8 mouse cellular contexts compared by ENCODE assay signal in genomic region chr7:27448421-27449206, GRCm38 (mm10). TPM values are rescaled to one million over a fixed set of nuclear protein-coding genes. Genes with fewer than 3 reads are reported as not detected.
DNase-seq lines count a peak whose midpoint lies in the region; ATAC-seq and TF ChIP-seq lines count a peak whose summit lies in the region.

No protein-coding gene starts in this region.

- TF ChIP-seq CTCF in heart, adult 2 months (IDR thresholded peaks at IDR 0.05), result no peak
- no peak for TF ChIP-seq CTCF in liver, adult 2 months (IDR thresholded peaks at IDR 0.05; ENCODE audit: low read depth, low read length)

- no peaks in the 10 kb centered on the region for H3K9me3 ChIP-seq in ES-E14 (ENCODE audit: control insufficient read depth, insufficient read depth, low read depth, low read length)
- no peaks in the 10 kb centered on the region for H3K9me3 ChIP-seq in embryonic facial prominence, embryonic 12.5 days
- no peaks in the 10 kb centered on the region for H3K9me3 ChIP-seq in neural tube, embryonic 15.5 days (replicated peaks)

- TF ChIP-seq POLR2A in heart, adult 2 months (IDR thresholded peaks at IDR 0.05; ENCODE audit: insufficient read depth, low read depth, low read length), result no peak
- TF ChIP-seq POLR2A in liver, adult 2 months (IDR thresholded peaks at IDR 0.05; ENCODE audit: extremely low read depth, insufficient read depth, low read length), result no peak

- peak in 1 of 2 experiments; percentile 9 for DNase-seq in heart, adult 2 months
- DNase-seq in heart, postnatal 25 days (ENCODE audit: low spot score), result no peak
- DNase-seq in ES-E14 (ENCODE audit: low read depth, low spot score), result no peak
- peak; percentile 18 to 37 for DNase-seq in heart, postnatal 14 days
- DNase-seq in liver, adult 2 months (ENCODE audit: extremely low read depth, low read depth, low spot score), result peak; percentile 43

- no peaks in the 10 kb centered on the region for H3K79me2 ChIP-seq in heart, adult 2 months (replicated peaks; ENCODE audit: control insufficient read depth, insufficient read depth, low read length)
- no peaks in the 10 kb centered on the region; the same call in 1 of the 2 replicates for H3K79me2 ChIP-seq in liver, adult 2 months (ENCODE audit: control insufficient read depth, insufficient read depth, low read length)

- H3K4me2 ChIP-seq in embryonic facial prominence, embryonic 12.5 days (replicated peaks), result peak overlapping the region; percentile 97
- peak overlapping the region; percentile 96 for H3K4me2 ChIP-seq in neural tube, embryonic 15.5 days

- peak overlapping the region; percentile 74 for H3K4me3 ChIP-seq in heart, adult 2 months
- H3K4me3 ChIP-seq in ES-E14 (ENCODE audit: insufficient read depth in 1 of 2, low read depth in 1 of 2, low read length in 2 of 2, poor library complexity in 1 of 2, severe bottlenecking in 1 of 2), result peak overlapping the region; percentile 86 to 99
- peak overlapping the region; percentile 59 for H3K4me3 ChIP-seq in embryonic facial prominence, embryonic 12.5 days
- H3K4me3 ChIP-seq in liver, adult 2 months (ENCODE audit: insufficient read depth, low read depth, low read length), result peak overlapping the region; percentile 86
- peak overlapping the region; percentile 55 for H3K4me3 ChIP-seq in neural tube, embryonic 15.5 days (replicated peaks)

- H3K27ac ChIP-seq in heart, adult 2 months, result peak overlapping the region; percentile 69
- H3K27ac ChIP-seq in ES-E14 (ENCODE audit: insufficient read depth, low read depth, low read length, poor library complexity, severe bottlenecking), result peak overlapping the region; percentile 27; the same call in 1 of the 2 replicates
- no peak overlapping the region for H3K27ac ChIP-seq in embryonic facial prominence, embryonic 12.5 days
- H3K27ac ChIP-seq in liver, adult 2 months (replicated peaks; ENCODE audit: insufficient read depth, low read depth, low read length), result peak overlapping the region; percentile 56
- H3K27ac ChIP-seq in neural tube, embryonic 15.5 days (replicated peaks), result no peak overlapping the region

- 45% methylated on average over 15 of the region's 15 CpGs for WGBS in heart, adult 2 months
- WGBS in embryonic facial prominence, embryonic 12.5 days, result 59% methylated on average over 15 of the region's 15 CpGs
- whole genome bisulfite sequencing in liver, adult 2 months, result 39% methylated on average over 15 of the region's 15 CpGs
- 56% methylated on average over 15 of the region's 15 CpGs for WGBS in neural tube, embryonic 15.5 days

- peak overlapping the region; percentile 76 for H3K9ac ChIP-seq in heart, adult 2 months (ENCODE audit: low read depth, low read length)
- peak overlapping the region; percentile 79; the same call in 1 of the 2 replicates for H3K9ac ChIP-seq in ES-E14 (ENCODE audit: insufficient read depth, low read depth, low read length, poor library complexity, severe bottlenecking)
- peak overlapping the region; percentile 66 for H3K9ac ChIP-seq in embryonic facial prominence, embryonic 12.5 days
- H3K9ac ChIP-seq in liver, adult 2 months (ENCODE audit: low read depth, low read length), result peak overlapping the region; percentile 87
- peak overlapping the region; percentile 52; the same call in 1 of the 2 replicates for H3K9ac ChIP-seq in neural tube, embryonic 15.5 days (replicated peaks)

- H3K4me1 ChIP-seq in heart, adult 2 months (ENCODE audit: control insufficient read depth, insufficient read depth, low read length), result peaks cover 9% of the 10 kb centered on the region
- H3K4me1 ChIP-seq in ES-E14 (ENCODE audit: control insufficient read depth in 2 of 2, insufficient read depth in 2 of 2, low read length in 2 of 2, poor library complexity in 1 of 2), result peaks cover 0 to 4% of the 10 kb centered on the region in 2 experiments; a peak in 1 of 4 replicates
- H3K4me1 ChIP-seq in embryonic facial prominence, embryonic 12.5 days, result peaks cover 10% of the 10 kb centered on the region; the same call in 1 of the 2 replicates
- peaks cover 22% of the 10 kb centered on the region for H3K4me1 ChIP-seq in liver, adult 2 months (ENCODE audit: control insufficient read depth, insufficient read depth, low read length)
- peaks cover 29% of the 10 kb centered on the region for H3K4me1 ChIP-seq in neural tube, embryonic 15.5 days

- in situ Hi-C loops in ES-E14 (cut with MboI; ENCODE audit: low sequenced_read_pairs in 2 of 2, unreplicated experiment in 2 of 2), result no loop called here

- H3K36me3 ChIP-seq in heart, adult 2 months (ENCODE audit: control insufficient read depth, insufficient read depth, low read length), result no peaks in the 10 kb centered on the region
- H3K36me3 ChIP-seq in ES-E14 (ENCODE audit: control insufficient read depth, insufficient read depth, low read length, poor library complexity, severe bottlenecking), result no peaks in the 10 kb centered on the region
- no peaks in the 10 kb centered on the region for H3K36me3 ChIP-seq in embryonic facial prominence, embryonic 12.5 days
- no peaks in the 10 kb centered on the region for H3K36me3 ChIP-seq in liver, adult 2 months (ENCODE audit: control insufficient read depth, insufficient read depth, low read length)
- H3K36me3 ChIP-seq in neural tube, embryonic 15.5 days, result no peaks in the 10 kb centered on the region

- ATAC-seq in embryonic facial prominence, embryonic 12.5 days (ENCODE audit: insufficient number of reproducible peaks, insufficient read depth, low FRiP score, low TSS enrichment), result no peak
- no peak for ATAC-seq in neural tube, embryonic 15.5 days (ENCODE audit: low FRiP score)
- ATAC-seq in granulocyte monocyte progenitor cell, adult 5-6 weeks (replicated peaks; ENCODE audit: poor library complexity, severe bottlenecking), result no peak

- intact Hi-C loops in heart, adult 2 months (cut with DNase I), result loop anchor here (1.0 to 5.0 kb wide), 5 partner anchors 24 to 112 kb away; partner anchors contain the start of genes Gm20479, Ltbp4 and Shkbp1
- intact Hi-C loops in heart, postnatal 25 days (cut with DNase I), result loop anchor here (2.0 to 5.0 kb wide), 4 partner anchors 24 to 111 kb away; partner anchors contain the start of genes Ltbp4 and Sertad3
- intact Hi-C loops in heart, postnatal 14 days (cut with DNase I), result loop anchor here (2.0 to 5.0 kb wide), 4 partner anchors 24 to 86 kb away; partner anchors contain the start of gene Sertad3

- H3K27me3 ChIP-seq in heart, adult 2 months (ENCODE audit: control insufficient read depth, insufficient read depth, low read length), result no peaks in the 10 kb centered on the region; the same call in 1 of the 2 replicates
- peaks cover 32% of the 10 kb centered on the region for H3K27me3 ChIP-seq in embryonic facial prominence, embryonic 12.5 days
- no peaks in the 10 kb centered on the region for H3K27me3 ChIP-seq in liver, adult 2 months (ENCODE audit: control insufficient read depth, insufficient read depth, low read length)
- 0 out of 2 replicates have a peak, but pooled peaks cover 10% of the 10 kb centered on the region for H3K27me3 ChIP-seq in neural tube, embryonic 15.5 days (replicated peaks)

- no peak for TF ChIP-seq EP300 in heart, adult 2 months (IDR thresholded peaks at IDR 0.05; ENCODE audit: insufficient read depth, low read depth, low read length)

RNA-seq across cellular contexts. Expression of gene Blvrb, which starts 0.8 kb away (rescaled TPM):
- total RNA-seq in heart, adult 2 months (2021), result 10 to 100 TPM; 29.9 to 31.7 TPM
- polyA plus RNA-seq in heart, adult 2 months (2012; rRNA removed), result 41.7 and 46.2 TPM in 2 replicates
- total RNA-seq in heart, postnatal 25 days (2021), result 10 to 100 TPM; 30.1 to 30.5 TPM
- total RNA-seq in ES-E14 (2012; rRNA removed), result 22.0 and 29.6 TPM in 2 replicates
- 34.5 and 36.8 TPM in 2 replicates for polyA plus RNA-seq in embryonic facial prominence, embryonic 12.5 days (2016; fragmentation: Nextera tagmentation; extraction: Ambion mirVana)
- 10 to 100 TPM; 34.3 to 34.9 TPM for total RNA-seq in heart, postnatal 14 days (2021)
- total RNA-seq in liver, adult 2 months (2014; rRNA removed), result 142 and 148 TPM in 2 replicates
- 268 and 304 TPM in 2 replicates for polyA plus RNA-seq in liver, adult 2 months (2012; rRNA removed)
- 24.5 and 26.1 TPM in 2 replicates for polyA plus RNA-seq in neural tube, embryonic 15.5 days (2015; fragmentation: Nextera tagmentation; extraction: Ambion mirVana)
- 10.4 and 12.2 TPM in 2 replicates for total RNA-seq in granulocyte monocyte progenitor cell, adult 5-6 weeks (2014; fragmentation: Nextera tagmentation)
- total RNA-seq in granulocyte monocyte progenitor cell, adult 5-6 weeks (2017), result 6.2 and 8.6 TPM in 2 replicates

RNA-seq across cellular contexts. Expression of gene Sptbn4, which starts 1.1 kb away (rescaled TPM):
- total RNA-seq in heart, adult 2 months (2021), result under 1 TPM; 0.18 to 0.20 TPM
- polyA plus RNA-seq in heart, adult 2 months (2012; rRNA removed), result 0.23 and 0.44 TPM in 2 replicates
- under 1 TPM; 0.08 to 0.42 TPM for total RNA-seq in heart, postnatal 25 days (2021)
- 9.1 and 18.6 TPM in 2 replicates for total RNA-seq in ES-E14 (2012; rRNA removed)
- polyA plus RNA-seq in embryonic facial prominence, embryonic 12.5 days (2016; fragmentation: Nextera tagmentation; extraction: Ambion mirVana), result 0.27 and 0.51 TPM in 2 replicates
- under 1 TPM; 0.14 to 0.20 TPM for total RNA-seq in heart, postnatal 14 days (2021)
- total RNA-seq in liver, adult 2 months (2014; rRNA removed), result under 0.01 TPM in 1 of 2 replicates, not detected in the other
- 0.06 TPM in 1 of 2 replicates, not detected in the other for polyA plus RNA-seq in liver, adult 2 months (2012; rRNA removed)
- polyA plus RNA-seq in neural tube, embryonic 15.5 days (2015; fragmentation: Nextera tagmentation; extraction: Ambion mirVana), result 3.7 TPM in 2 replicates
- total RNA-seq in granulocyte monocyte progenitor cell, adult 5-6 weeks (2014; fragmentation: Nextera tagmentation), result 0.19 TPM in 1 of 2 replicates, not detected in the other
- 0.09 TPM in 1 of 2 replicates, not detected in the other for total RNA-seq in granulocyte monocyte progenitor cell, adult 5-6 weeks (2017)

RNA-seq across cellular contexts. Expression of gene Sertad3, which starts 25.0 kb away (rescaled TPM):
- 1 to 10 TPM; 3.5 to 6.2 TPM for total RNA-seq in heart, adult 2 months (2021)
- 6.9 TPM in 2 replicates for polyA plus RNA-seq in heart, adult 2 months (2012; rRNA removed)
- total RNA-seq in heart, postnatal 25 days (2021), result 1 to 10 TPM; 6.4 to 8.0 TPM
- 5.4 and 6.2 TPM in 2 replicates for total RNA-seq in ES-E14 (2012; rRNA removed)
- polyA plus RNA-seq in embryonic facial prominence, embryonic 12.5 days (2016; fragmentation: Nextera tagmentation; extraction: Ambion mirVana), result 29.9 and 33.1 TPM in 2 replicates
- total RNA-seq in heart, postnatal 14 days (2021), result 1 to 10 TPM; 7.6 to 8.5 TPM
- 3.5 and 4.6 TPM in 2 replicates for total RNA-seq in liver, adult 2 months (2014; rRNA removed)
- polyA plus RNA-seq in liver, adult 2 months (2012; rRNA removed), result 6.9 and 8.3 TPM in 2 replicates
- polyA plus RNA-seq in neural tube, embryonic 15.5 days (2015; fragmentation: Nextera tagmentation; extraction: Ambion mirVana), result 8.8 and 11.0 TPM in 2 replicates
- 4.6 and 5.3 TPM in 2 replicates for total RNA-seq in granulocyte monocyte progenitor cell, adult 5-6 weeks (2014; fragmentation: Nextera tagmentation)
- 5.1 and 7.9 TPM in 2 replicates for total RNA-seq in granulocyte monocyte progenitor cell, adult 5-6 weeks (2017)

RNA-seq across cellular contexts. Expression of gene Sertad1, which starts 38.1 kb away (rescaled TPM):
- total RNA-seq in heart, adult 2 months (2021), result 10 to 100 TPM in 1 of 2 experiments, 1 to 10 TPM in 1; 7.6 to 10.2 TPM
- 12.2 and 14.0 TPM in 2 replicates for polyA plus RNA-seq in heart, adult 2 months (2012; rRNA removed)
- total RNA-seq in heart, postnatal 25 days (2021), result 10 to 100 TPM in 1 of 2 experiments, 1 to 10 TPM in 1; 7.9 to 13.0 TPM
- 13.1 and 25.1 TPM in 2 replicates for total RNA-seq in ES-E14 (2012; rRNA removed)
- polyA plus RNA-seq in embryonic facial prominence, embryonic 12.5 days (2016; fragmentation: Nextera tagmentation; extraction: Ambion mirVana), result 31.1 and 32.0 TPM in 2 replicates
- 10 to 100 TPM; 10.9 to 11.4 TPM for total RNA-seq in heart, postnatal 14 days (2021)
- 7.7 and 9.5 TPM in 2 replicates for total RNA-seq in liver, adult 2 months (2014; rRNA removed)
- 8.8 and 11.6 TPM in 2 replicates for polyA plus RNA-seq in liver, adult 2 months (2012; rRNA removed)
- 11.6 and 15.8 TPM in 2 replicates for polyA plus RNA-seq in neural tube, embryonic 15.5 days (2015; fragmentation: Nextera tagmentation; extraction: Ambion mirVana)
- 1.9 and 2.2 TPM in 2 replicates for total RNA-seq in granulocyte monocyte progenitor cell, adult 5-6 weeks (2014; fragmentation: Nextera tagmentation)
- total RNA-seq in granulocyte monocyte progenitor cell, adult 5-6 weeks (2017), result 3.7 and 8.9 TPM in 2 replicates

RNA-seq across cellular contexts. Expression of gene Prx, which starts 50.5 kb away (rescaled TPM):
- total RNA-seq in heart, adult 2 months (2021), result under 1 TPM; 0.59 to 0.81 TPM
- 0.59 and 0.61 TPM in 2 replicates for polyA plus RNA-seq in heart, adult 2 months (2012; rRNA removed)
- total RNA-seq in heart, postnatal 25 days (2021), result 1 to 10 TPM; 1.2 to 1.6 TPM
- total RNA-seq in ES-E14 (2012; rRNA removed), result 10.0 TPM in 2 replicates
- polyA plus RNA-seq in embryonic facial prominence, embryonic 12.5 days (2016; fragmentation: Nextera tagmentation; extraction: Ambion mirVana), result 5.6 and 6.2 TPM in 2 replicates
- 1 to 10 TPM; 1.4 to 2.8 TPM for total RNA-seq in heart, postnatal 14 days (2021)
- 0.07 TPM in 1 of 2 replicates, not detected in the other for total RNA-seq in liver, adult 2 months (2014; rRNA removed)
- polyA plus RNA-seq in liver, adult 2 months (2012; rRNA removed), result 0.05 and 0.07 TPM in 2 replicates
- polyA plus RNA-seq in neural tube, embryonic 15.5 days (2015; fragmentation: Nextera tagmentation; extraction: Ambion mirVana), result 2.0 and 2.4 TPM in 2 replicates
- total RNA-seq in granulocyte monocyte progenitor cell, adult 5-6 weeks (2014; fragmentation: Nextera tagmentation), result 0.13 and 1.4 TPM in 2 replicates
- total RNA-seq in granulocyte monocyte progenitor cell, adult 5-6 weeks (2017), result 0.52 and 0.62 TPM in 2 replicates

Comparison
In these comparisons a context has a peak if more than half of its experiments do, and no peak if none do; other contexts are left out.
1. DNase-seq: peak in heart, postnatal 14 days (2 of 2) and liver, adult 2 months (single experiment); none in heart, postnatal 25 days (single experiment) and ES-E14 (single experiment).
2. H3K27ac ChIP-seq: peak in heart, adult 2 months (single experiment), ES-E14 (single experiment) and liver, adult 2 months (single experiment); none in embryonic facial prominence, embryonic 12.5 days (single experiment) and neural tube, embryonic 15.5 days (single experiment).
3. Peak in every context shown above with its lines, with median percentiles within 50 percentile points of each other: H3K4me3 ChIP-seq and H3K9ac ChIP-seq.